Mouse (Mus musculus) E14TG2a.4 (cell line): ENCODE results near the gene Sipa1l1.

Experiments used
- CTCF ChIP-seq: conservative IDR thresholded peaks from 2 replicates; pipeline ENCODE4 v1.5.1; 2014; ENCODE audit warnings: low read length
- NANOG ChIP-seq: IDR thresholded peaks from 2 replicates; pipeline ENCODE4 v1.6.1; 2014; ENCODE audit warnings: borderline replicate concordance, low read length, mixed read lengths
- POU5F1 ChIP-seq: IDR thresholded peaks from 2 replicates; pipeline ENCODE4 v1.6.1; 2014; ENCODE audit warnings: low read length, borderline replicate concordance

DNA sequence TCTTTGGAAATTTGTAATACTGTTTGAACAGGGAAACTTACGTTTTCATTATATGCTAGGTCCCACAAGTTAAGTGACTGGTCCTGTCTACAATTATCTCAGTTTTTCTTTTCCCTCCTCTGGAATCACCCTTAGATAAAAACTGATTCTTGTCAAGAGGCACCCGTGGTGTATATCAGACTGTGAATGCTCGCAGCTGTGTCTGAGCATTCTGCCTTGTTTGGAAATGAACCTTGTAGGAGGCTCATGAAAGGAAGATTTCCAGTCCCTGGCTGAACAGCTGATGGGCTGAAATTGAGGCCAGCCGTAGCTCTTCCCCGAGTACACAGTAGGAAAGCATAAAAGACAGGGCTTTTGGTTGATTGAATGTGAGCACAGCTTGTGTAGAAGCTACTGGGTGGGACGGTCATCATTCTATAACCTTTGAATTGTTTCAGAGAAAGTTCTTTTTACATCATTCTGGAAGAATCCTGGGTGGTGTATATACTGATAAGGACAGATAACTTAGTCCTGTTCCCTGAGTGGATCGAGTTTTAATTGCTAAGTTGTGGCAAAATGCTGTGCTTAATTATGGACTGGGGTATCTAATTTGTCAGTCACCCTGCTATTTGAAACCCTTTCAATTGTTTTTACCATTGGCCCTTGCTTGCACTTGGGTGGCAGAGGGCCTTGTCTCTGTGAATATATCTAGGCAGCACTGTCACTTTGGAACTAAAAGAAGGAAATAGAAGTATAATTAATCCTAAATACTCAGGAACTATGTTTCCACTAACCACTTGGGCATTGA, 240.8 kb downstream of the Sipa1l1 start:
- TF ChIP-seq CTCF (no peak), POU5F1 (no peak), NANOG (no peak)
